Mouse (Mus musculus) thymus, postnatal 14 days (tissue): ENCODE results near the gene Ggct.
A peak's percentile ranks its signal among the peaks of the same experiment; 100 is the strongest.

Experiments used
- DNase-seq: peaks from one replicate; pipeline ENCODE4 v3.0.0; 2021

Gene Ggct

GRCm38 (mm10) chr6:54946241-54946953 lies 46.4 kb downstream of the Ggct start:
- DNase-seq: no peak

- DNase-seq: no peak
Measured at GRCm38 (mm10) chr6:54944551-54944950, 48.2 kb downstream of the Ggct start.

- DNase-seq: no peak
Measured at GRCm38 (mm10) chr6:54943753-54944152, 49.0 kb downstream of the Ggct start.

GRCm38 (mm10) chr6:54943292-54943691 lies 49.5 kb downstream of the Ggct start:
- no peak for DNase-seq

GRCm38 (mm10) chr6:54941149-54941548 lies 51.6 kb downstream of the Ggct start:
- no peak for DNase-seq

DNA sequence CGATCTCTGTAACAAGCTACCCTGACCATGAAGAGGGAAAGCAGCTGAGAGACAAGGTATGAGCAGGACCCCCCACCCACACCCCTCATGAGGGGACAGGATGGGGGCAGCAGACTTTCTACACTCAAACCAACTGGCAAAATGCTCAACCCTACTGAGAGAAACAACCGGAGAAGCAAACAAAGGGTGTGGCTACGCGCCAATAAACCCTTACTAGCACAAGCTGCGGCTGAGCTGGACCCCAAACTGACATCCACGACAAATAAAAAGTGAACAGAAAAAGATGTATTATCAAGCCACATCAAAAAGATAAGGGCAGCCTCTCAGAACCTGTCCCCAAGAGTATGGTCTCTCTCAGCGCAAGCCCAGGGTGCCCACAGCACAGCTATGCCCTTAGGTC lies 52.6 kb downstream of the Ggct start:
- no peak for DNase-seq

DNA sequence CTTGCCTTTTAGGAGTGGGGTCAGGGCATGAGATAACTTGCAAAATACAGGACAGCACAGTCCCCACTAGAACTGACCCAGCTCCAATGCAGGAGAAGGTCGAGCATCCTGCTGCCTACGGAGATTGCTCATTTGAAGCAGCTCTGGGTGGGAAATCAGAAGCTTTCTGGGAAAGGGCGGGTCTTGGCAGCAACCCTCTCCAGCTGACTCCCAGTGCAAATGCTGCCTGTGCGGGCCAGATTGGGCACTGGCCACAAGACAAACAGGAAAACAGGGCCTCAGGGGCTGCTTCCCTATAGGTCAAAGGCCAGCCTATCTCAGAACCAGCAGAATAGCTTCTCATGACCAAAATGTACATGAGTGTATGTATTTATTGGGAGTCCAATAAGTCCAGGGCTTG lies 53.1 kb downstream of the Ggct start:
- no peak for DNase-seq

DNA sequence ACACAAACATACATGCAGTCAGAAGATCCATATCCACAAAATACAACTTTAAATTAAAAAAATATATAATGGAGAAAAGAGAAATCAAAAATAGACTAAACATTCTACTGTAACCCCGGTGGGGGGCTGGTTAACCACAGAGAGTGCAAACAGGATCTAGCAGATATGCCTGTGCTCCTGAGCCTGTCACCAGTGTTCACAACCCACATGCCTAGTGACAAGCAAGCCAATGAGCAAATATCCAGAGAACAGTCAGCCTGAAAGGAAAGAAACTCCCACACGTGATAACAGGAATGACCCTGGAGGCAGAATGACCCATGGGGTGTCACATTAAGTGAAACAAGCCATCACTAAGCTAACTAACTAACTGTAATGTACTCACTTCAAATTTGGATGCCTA lies 56.3 kb downstream of the Ggct start:
- DNase-seq: peak; percentile 25

GRCm38 (mm10) chr6:54934930-54935329 lies 57.8 kb downstream of the Ggct start:
- DNase-seq: no peak

GRCm38 (mm10) chr6:54934313-54934712 lies 58.4 kb downstream of the Ggct start:
- DNase-seq: no peak

GRCm38 (mm10) chr6:54933866-54934265 lies 58.9 kb downstream of the Ggct start:
- DNase-seq: no peak

- DNase-seq: no peak
Measured at GRCm38 (mm10) chr6:54933216-54933615, 59.5 kb downstream of the Ggct start.
